Comparison of ENCODE assay signal across 9 mouse cellular contexts in the genomic region with DNA sequence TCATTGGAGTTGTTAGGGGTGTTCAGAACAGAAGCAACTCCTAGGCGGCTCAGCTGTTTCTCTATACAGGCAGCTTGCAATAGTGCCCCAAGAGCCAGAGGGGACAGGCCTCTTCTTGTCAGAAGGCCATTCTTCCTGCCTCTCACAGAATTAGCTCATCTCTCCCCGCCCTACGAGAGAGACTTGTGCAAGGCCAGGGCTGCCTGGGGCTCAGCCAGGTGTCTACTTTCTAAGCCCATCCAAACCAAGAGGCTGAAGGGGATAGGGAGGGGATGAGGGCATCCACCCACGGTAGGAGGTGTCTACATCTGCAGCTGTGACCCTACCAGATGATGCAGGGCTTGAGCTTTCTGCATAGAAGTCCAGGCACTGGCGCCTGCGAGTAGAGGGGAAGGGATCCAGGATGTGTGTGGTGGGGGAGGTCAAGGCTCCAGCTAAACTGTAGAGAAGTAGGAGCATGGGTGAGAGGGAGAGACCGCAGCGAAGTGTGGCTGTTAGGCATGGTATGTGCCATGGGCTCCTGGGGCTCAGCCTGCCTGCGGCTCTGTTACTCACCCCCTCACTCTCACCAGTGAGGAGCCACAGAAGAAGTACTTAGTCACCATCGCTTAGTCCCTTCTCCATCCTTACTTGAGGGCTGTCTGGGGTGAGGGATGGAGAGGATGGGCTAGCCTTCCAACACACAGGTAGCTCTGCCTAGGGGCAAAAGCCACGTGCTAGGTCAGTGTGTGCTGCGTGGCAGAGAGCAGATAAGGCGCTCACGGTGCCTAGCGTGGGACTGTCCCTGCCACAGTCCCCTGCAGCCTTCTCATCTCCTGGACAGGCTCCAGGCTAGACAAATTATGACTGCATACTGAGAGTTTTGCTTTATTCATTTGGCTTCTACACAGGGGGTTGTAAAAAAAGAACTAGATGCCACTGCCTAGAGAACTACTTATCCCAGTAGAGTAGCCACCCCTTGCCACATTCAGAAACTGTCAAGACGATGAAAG.
DNase-seq lines count a peak whose midpoint lies in the region; ATAC-seq and TF ChIP-seq lines count a peak whose summit lies in the region.
"Had no signal": no experiment of that assay in that cellular context is flagged by ENCODE, and none has a peak within 500 bp of the region (broad histone marks: within the 10 kb centered on the region; RNA-seq: fewer than 3 reads in every experiment).

No protein-coding gene starts in this region.

- H3K36me3 ChIP-seq in forebrain, embryonic 12.5 days (replicated peaks), result peaks cover 18% of the 10 kb centered on the region
- peaks cover 3% of the 10 kb centered on the region; the same call in 1 of the 2 replicates for H3K36me3 ChIP-seq in hindbrain, embryonic 14.5 days (replicated peaks; ENCODE audit: control insufficient read depth, insufficient read depth)
- H3K36me3 ChIP-seq in midbrain, postnatal 0 days (ENCODE audit: insufficient read depth, low read length), result no peaks in the 10 kb centered on the region

- H3K4me3 ChIP-seq in forebrain, embryonic 12.5 days (replicated peaks), result no peak overlapping the region
- no peak overlapping the region for H3K4me3 ChIP-seq in hindbrain, embryonic 14.5 days (replicated peaks; ENCODE audit: low read length)
- no peak overlapping the region for H3K4me3 ChIP-seq in midbrain, postnatal 0 days (ENCODE audit: low read depth, low read length)

- H3K27ac ChIP-seq in forebrain, embryonic 12.5 days, result peak overlapping the region; percentile 99
- H3K27ac ChIP-seq in hindbrain, embryonic 14.5 days, result peak overlapping the region; percentile 100
- H3K27ac ChIP-seq in midbrain, postnatal 0 days (ENCODE audit: low read depth, low read length), result 0 out of 2 replicates have a peak overlapping the region, but pooled peaks have one; percentile 91
- H3K27ac ChIP-seq: macrophage had no signal

- no peak for ATAC-seq in forebrain, embryonic 12.5 days (ENCODE audit: low FRiP score)
- no peak for ATAC-seq in hindbrain, embryonic 14.5 days (ENCODE audit: low FRiP score)
- ATAC-seq in midbrain, postnatal 0 days (ENCODE audit: low FRiP score), result no peak

- no peak for TF ChIP-seq CTCF in midbrain, postnatal 0 days (IDR thresholded peaks at IDR 0.05)

- peak; percentile 43 for DNase-seq in layer of hippocampus, adult 9-11 months
- DNase-seq in layer of hippocampus, postnatal 14 days (ENCODE audit: low spot score in 2 of 2), result no peak
- peak; percentile 88 for DNase-seq in brain, adult 2 months (ENCODE audit: low read depth, low spot score)
- DNase-seq in hindbrain, embryonic 14.5 days (ENCODE audit: low spot score), result no peak
- DNase-seq in midbrain, postnatal 0 days (ENCODE audit: low spot score), result peak; percentile 64
- no peak for DNase-seq in layer of hippocampus, postnatal 36 days
- DNase-seq in layer of hippocampus, postnatal 10 days (ENCODE audit: low spot score in 2 of 2), result no peak

- peak overlapping the region; percentile 25; the same call in 1 of the 2 replicates for H3K9ac ChIP-seq in forebrain, embryonic 12.5 days
- H3K9ac ChIP-seq in hindbrain, embryonic 14.5 days, result peak overlapping the region; percentile 20; the same call in 1 of the 2 replicates
- H3K9ac ChIP-seq in midbrain, postnatal 0 days (replicated peaks; ENCODE audit: low read length, poor library complexity, severe bottlenecking), result 0 out of 2 replicates have a peak overlapping the region, but pooled peaks have one; percentile 33

- peaks cover 88% of the 10 kb centered on the region for H3K4me1 ChIP-seq in forebrain, embryonic 12.5 days
- H3K4me1 ChIP-seq in hindbrain, embryonic 14.5 days (replicated peaks; ENCODE audit: control insufficient read depth, insufficient read depth, low read length), result peaks cover 78% of the 10 kb centered on the region
- peaks cover 41% of the 10 kb centered on the region for H3K4me1 ChIP-seq in midbrain, postnatal 0 days (ENCODE audit: insufficient read depth, low read length)

- no peak overlapping the region for H3K4me2 ChIP-seq in forebrain, embryonic 12.5 days
- no peak overlapping the region for H3K4me2 ChIP-seq in hindbrain, embryonic 14.5 days (replicated peaks)
- H3K4me2 ChIP-seq in midbrain, postnatal 0 days (ENCODE audit: low read depth, low read length, poor library complexity, severe bottlenecking), result no peak overlapping the region

- no peaks in the 10 kb centered on the region for H3K9me3 ChIP-seq in forebrain, embryonic 12.5 days
- no peaks in the 10 kb centered on the region for H3K9me3 ChIP-seq in hindbrain, embryonic 14.5 days (ENCODE audit: control insufficient read depth, low read length)
- H3K9me3 ChIP-seq in midbrain, postnatal 0 days (ENCODE audit: low read length), result no peaks in the 10 kb centered on the region

- H3K27me3 ChIP-seq in forebrain, embryonic 12.5 days, result no peaks in the 10 kb centered on the region
- H3K27me3 ChIP-seq in hindbrain, embryonic 14.5 days (ENCODE audit: control insufficient read depth, insufficient read depth, low read length), result no peaks in the 10 kb centered on the region
- H3K27me3 ChIP-seq in midbrain, postnatal 0 days (ENCODE audit: insufficient read depth, low read length), result no peaks in the 10 kb centered on the region

- WGBS in forebrain, embryonic 12.5 days, result 64% methylated on average over 16 of the region's 16 CpGs
- WGBS in hindbrain, embryonic 14.5 days, result 45% methylated on average over 16 of the region's 16 CpGs
- 55% methylated on average over 16 of the region's 16 CpGs for WGBS in midbrain, postnatal 0 days

Comparison
In these comparisons a context has a peak if more than half of its experiments do, and no peak if none do; other contexts are left out.
1. DNase-seq: peak in layer of hippocampus, adult 9-11 months (single experiment), brain, adult 2 months (single experiment) and midbrain, postnatal 0 days (single experiment); none in layer of hippocampus, postnatal 14 days (0 of 2), hindbrain, embryonic 14.5 days (single experiment), layer of hippocampus, postnatal 36 days (0 of 2) and layer of hippocampus, postnatal 10 days (0 of 2).
2. Peak in every context shown above with its lines, with median percentiles within 50 percentile points of each other: H3K27ac ChIP-seq and H3K9ac ChIP-seq.